Mouse (Mus musculus) ES-Bruce4 (cell line): ENCODE results near the gene Bhlhe41.

Experiments
- CTCF ChIP-seq: IDR thresholded peaks from one replicate; pipeline ENCODE4 v1.8.1; 2011; ENCODE audit warnings: low read depth, low read length
- EP300 ChIP-seq: IDR thresholded peaks from 2 replicates; pipeline ENCODE4 v1.6.1; 2011; ENCODE audit warnings: low read depth, low read length; ENCODE audit not compliant: insufficient read depth
- POLR2A ChIP-seq: IDR thresholded peaks from one replicate; pipeline ENCODE4 v1.8.1; 2011; ENCODE audit warnings: low read length; ENCODE audit not compliant: insufficient read depth

GRCm38 (mm10) chr6:145862321-145862720, 3.0 kb downstream of the Bhlhe41 start:
- TF ChIP-seq EP300 (no peak), CTCF (no peak), POLR2A (no peak)
